Mouse (Mus musculus): ENCODE measurements around the gene Adamts13. TPM values are rescaled to one million over a fixed set of nuclear protein-coding genes. Genes with fewer than 3 reads are reported as not detected.

Gene Adamts13
- total RNA-seq (2021), result 1 to 10 TPM; 1.0 to 1.4 TPM
- long read RNA-seq, result 0 reads

DNA sequence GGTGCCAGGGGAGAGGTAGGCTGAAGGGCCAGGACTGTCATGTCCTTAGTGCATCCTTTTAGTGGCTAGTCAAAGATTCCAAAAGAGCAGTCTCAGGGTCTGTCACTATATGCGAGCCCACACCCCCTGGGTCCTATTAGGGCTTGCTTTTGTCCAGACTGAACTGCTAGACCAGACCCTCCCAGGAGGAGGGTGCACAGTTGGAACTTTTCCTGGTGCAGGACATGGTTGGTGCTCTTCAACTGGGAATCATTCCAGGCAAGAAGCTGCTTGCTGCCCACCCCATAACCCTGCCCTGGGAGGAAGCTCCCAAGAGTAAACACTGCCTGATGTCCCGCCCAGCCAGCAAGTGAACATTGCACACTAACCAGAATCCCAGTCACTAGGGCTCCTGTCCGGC, at the start of gene Adamts13:
Adamts13 (plus strand) TSS at position 301 of the 400 bp plus-strand sequence.
- no peak for DNase-seq (ENCODE audit: low spot score in 2 of 2)

DNA sequence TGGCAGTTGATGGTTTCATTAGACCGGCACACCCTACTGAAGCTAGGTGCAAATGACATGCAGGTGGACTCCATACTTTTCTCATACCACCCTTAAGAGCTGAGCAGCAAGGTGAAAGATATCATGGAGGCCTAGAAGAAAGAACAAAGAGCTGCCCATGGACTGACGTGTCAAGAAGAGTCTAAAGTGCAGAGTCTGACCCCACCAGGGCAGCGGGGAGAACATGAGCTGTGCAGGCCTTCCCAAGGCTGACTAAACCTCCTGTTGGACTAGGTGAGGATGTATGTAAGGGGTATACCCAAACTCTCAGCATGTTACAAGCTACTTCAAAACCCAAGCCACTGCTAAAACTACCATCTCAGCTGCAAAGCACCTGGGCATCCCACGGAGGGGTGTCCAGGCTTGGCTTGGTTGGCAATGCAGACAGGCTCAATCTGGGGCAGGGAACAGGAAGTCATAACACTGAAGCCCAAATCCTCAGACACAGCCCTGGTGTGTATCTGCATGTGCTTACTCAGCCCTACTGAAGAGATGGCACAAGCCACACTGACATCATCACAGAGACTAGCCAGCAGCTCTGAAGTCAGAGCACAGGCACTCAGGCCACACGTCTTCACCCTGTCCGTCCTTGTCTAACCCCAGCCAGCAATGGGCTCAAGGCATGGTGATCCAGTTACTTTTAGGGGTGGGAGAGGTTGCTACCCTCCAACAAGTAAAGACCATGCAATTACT, 45.3 kb upstream of the Adamts13 start:
- DNase-seq (ENCODE audit: low spot score in 2 of 2), result no peak

DNA sequence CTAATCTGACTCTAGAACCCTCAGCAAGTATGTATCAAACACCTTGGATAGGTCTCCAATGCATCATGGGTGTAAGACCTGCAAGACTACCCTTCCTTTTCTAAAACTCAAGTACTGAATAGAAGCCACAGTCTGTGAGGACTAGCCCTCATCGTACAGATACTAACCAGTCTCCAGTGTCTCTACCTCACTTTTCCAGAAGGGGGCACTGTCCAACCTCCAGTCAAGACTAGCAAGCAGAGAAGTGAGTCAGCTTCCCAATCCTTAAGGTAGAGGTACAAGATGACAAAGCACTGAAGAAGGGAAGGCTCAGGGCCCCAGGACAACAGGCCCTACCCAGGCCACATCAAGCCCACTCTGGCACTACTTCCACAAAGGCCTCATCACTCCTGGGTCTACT, 42.8 kb upstream of the Adamts13 start:
- DNase-seq (ENCODE audit: low spot score in 2 of 2), result peak; percentile 35 to 81

DNA sequence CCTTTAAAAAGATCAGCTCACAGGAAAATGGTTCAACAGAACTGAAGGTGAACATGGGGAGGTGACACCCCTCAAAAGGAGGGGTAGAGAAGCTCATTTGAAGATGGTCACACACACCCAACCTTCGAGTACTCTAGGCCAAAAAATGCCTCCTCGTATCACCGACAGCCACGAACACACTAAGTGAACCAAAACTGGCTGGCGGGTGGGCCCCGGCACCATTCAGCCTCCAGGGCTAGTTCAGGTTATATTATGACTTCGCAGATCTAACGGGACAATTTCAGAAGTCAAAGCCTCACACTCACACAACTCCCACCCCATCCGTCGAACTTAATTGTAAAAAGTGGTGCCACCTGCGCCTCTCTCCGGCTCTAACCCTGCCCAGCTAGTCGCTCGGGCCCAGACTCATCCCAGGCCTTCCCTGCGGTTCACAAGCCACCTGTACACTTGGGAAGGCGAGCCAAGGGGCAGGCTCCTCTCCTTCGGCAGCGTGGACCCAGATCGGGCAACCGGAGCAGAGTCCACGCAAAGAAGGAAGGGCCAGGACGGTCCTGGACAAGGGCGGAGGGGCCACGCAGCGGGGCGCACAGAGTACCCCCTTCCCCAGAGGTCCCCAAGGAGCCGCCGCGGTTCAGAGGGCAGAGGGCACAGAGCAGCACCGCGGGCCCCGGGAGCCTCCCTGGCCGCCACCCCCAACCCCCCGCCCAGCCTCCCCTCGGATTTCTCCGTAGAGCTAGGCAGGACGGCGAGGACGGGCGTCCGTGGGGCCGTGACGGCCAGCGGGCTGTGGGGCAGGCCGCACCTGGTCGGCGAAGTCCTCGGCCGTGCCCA, 40.5 kb upstream of the Adamts13 start:
- no peak for DNase-seq (ENCODE audit: low spot score in 2 of 2)

DNA sequence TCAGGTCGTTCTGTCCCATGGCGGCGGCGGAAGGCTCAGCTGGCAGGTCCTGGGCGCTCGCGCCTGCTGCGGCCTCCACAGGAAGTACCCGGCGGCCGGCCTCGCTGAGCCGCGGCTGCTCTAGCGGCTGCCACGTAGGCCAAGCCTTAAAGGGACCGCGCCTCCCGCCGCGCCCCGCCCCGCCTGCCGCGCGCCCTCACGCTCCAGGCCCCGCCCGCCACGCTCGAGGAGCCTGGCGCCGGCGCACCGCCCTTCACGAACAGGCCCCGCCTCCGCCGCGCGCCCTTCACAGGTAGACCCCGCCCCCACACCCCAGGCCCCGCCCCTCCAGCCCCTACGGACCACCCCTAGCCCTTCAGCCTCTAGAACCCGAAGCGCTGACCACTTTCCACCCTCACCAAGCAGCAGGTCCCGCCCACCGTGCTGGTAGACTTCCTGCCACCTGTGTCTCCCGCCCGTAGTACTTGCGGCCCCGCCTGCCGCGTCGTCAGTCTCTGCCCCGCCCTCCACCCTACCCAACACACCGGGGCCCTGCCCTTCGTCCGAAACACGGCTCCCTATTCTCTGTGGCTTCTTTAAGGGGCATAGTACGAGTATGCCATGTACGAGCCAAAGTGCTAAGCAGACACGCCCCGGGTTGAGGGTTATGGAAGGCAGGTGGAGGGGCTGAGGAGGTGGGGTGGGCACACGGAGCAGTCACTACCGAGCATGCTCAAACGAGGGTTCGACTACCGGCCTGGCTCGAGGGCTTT, 39.7 kb upstream of the Adamts13 start, which contains the start of the genes Surf4 and Stkld1:
Surf4 (minus strand) TSS at position 625 of the 752 bp plus-strand sequence.
Stkld1 (plus strand) TSS at position 744 of the 752 bp plus-strand sequence.
- DNase-seq (ENCODE audit: low spot score in 2 of 2), result peak; percentile 87 to 94

DNA sequence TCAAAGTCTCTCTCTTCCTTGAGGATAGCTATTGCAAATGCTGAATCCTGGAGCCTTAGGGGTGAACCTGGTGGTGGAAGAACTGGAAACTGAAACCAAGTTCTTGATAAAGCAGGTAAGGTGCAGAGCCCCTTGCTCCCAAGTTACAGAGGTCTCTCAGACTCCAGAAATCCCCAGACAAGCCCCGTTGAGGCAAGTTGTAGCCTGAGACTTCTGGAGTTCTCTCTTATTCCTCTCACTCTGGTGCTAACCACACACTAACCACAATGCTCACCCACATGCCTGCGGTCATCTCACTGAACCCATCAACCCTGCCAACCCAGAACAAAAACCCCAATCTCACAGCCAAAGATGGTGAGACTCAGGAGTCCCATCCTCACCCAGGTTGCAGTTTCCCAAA, 37.9 kb upstream of the Adamts13 start:
- DNase-seq (ENCODE audit: low spot score in 2 of 2), result no peak

DNA sequence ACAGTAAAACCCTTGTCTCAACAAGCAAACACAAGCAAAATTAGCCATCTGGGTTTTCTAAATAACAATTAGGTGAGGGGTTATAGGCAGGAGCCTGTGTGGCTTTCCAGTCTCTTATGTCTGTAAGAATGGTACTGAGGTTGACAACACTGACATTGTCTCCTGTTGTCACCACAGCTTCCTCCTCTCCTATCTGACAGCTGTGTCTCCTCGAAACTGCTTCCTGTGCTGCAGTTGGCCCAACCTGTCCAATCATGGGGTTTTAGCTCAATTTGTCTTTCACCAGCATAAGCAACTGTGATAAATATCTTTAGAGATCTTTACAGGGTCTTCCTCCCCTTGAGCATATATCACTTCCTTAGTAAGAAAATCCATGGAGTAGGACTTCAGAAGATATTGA, 36.8 kb upstream of the Adamts13 start:
- DNase-seq (ENCODE audit: low spot score in 2 of 2), result no peak

DNA sequence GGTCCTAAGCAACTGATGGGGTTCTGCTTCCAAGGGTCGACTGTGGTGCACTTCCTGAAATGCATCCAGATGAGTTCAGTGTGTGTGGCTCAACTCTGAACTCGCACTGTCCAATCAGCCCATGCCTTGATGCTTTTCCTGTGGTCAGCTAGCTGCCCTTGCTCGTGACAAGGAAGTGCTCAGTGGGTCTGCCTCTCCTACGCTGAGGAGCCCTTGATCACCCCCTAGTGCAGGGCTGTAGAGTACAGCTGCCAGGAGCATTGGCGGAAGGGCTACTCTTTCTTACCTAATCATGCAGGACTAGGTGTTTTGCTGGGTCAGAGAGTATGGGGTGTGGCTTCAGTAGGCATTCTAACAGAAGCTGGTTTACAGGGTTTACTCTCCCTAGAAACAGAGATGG, 31.7 kb upstream of the Adamts13 start:
- no peak for DNase-seq (ENCODE audit: low spot score in 2 of 2)

DNA sequence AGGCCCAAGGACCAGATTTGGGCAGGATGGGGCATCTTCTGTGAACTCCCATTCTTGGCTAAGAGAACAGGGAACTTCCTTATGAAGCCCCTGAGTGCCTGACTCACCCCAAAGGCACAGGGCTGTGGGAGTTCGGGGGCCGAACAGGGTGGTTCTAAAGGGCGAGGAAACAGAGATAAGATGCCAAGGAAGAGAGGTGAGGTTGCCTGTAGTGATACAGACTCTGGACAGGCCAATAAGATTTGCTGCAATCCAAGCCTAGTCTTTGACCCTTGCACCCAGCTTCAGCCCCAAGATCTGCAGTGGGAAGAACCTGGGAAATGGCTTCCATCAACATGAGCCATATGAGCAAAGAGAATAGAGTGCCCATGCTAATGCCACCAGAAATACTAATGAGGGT, 30.0 kb upstream of the Adamts13 start:
- no peak for DNase-seq (ENCODE audit: low spot score in 2 of 2)

DNA sequence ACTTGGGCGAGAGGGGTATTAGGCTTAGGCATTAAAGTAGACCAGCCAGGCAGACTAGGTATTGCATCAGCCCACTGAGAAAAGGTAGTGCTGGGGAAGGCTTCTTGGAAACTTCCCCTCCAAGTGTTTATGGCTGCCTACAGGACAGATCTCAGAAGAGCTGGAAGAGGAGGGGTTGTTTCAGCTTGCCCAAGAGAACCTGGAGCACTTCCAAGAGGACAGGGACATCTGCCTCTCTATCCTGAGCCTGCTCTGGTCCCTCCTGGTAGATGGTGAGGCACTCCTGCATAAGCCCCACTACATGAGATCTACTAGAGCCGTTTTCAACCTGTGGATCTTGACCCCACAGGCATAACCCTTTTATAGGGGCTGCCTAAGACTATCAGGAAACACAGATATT, 22.8 kb upstream of the Adamts13 start:
- no peak for DNase-seq (ENCODE audit: low spot score in 2 of 2)

DNA sequence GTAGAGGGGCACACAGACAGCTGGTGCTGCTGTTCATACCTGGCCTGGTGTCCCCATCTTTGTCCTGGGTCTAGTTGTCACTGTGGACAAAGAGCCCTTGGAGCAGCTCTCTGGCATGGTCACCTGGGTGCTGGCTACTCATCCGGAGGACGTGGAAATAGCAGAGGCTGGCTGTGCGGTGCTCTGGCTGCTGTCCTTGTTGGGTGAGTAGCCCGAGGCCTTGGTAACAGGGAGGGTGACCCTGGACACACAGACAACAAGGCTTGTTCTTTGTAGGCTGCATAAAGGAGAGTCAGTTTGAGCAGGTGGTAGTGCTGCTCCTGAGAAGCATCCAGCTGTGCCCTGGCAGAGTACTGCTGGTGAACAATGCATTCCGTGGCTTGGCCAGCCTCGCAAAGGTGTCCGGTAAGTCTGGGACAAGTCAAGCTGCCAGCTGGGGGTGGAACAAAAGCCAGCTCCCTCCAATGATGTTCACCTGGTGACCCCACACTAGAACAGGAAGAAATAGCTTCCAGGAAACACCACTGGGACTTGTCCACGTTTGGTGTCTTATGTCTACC, 21.8 kb upstream of the Adamts13 start:
- no peak for DNase-seq (ENCODE audit: low spot score in 2 of 2)

DNA sequence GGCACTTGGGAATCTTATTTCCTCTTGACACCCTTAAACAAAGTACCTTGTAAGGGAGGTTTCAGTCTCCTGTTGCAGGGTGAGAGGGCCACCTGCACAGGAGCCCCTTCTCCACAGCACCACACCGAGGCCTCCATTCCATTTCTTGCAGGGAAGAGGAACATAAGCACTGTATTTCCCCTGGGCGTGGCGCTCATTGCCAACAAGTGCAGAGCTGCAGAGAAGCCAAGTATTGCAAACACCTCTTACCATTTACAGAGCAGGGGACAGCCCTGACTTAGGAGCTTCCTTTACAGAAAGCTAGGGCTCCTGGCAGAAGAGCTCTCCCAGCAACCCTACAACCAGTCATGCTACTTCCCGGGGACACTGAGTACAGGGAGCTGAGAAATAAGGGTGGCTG, 21.0 kb upstream of the Adamts13 start:
- no peak for DNase-seq (ENCODE audit: low spot score in 2 of 2)

DNA sequence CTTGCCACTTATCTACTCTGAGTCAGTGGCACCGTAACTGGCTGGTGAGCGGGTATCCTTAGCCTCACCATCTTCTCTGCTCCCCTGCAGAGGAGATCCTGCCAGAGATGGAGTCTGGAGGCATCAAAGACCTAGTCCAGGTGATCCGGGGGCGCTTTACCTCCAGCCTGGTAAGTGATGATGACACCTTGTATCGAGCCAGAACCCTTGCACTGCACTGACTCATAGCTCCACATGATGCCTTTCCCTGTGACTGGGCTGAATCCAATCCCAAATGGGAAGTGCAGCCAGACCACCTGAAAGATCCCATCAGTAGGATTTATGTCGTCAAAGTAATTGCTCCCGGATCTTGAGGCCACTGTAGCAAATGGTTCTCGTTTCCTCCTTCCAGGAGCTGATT, 20.4 kb upstream of the Adamts13 start:
- DNase-seq (ENCODE audit: low spot score in 2 of 2), result no peak

DNA sequence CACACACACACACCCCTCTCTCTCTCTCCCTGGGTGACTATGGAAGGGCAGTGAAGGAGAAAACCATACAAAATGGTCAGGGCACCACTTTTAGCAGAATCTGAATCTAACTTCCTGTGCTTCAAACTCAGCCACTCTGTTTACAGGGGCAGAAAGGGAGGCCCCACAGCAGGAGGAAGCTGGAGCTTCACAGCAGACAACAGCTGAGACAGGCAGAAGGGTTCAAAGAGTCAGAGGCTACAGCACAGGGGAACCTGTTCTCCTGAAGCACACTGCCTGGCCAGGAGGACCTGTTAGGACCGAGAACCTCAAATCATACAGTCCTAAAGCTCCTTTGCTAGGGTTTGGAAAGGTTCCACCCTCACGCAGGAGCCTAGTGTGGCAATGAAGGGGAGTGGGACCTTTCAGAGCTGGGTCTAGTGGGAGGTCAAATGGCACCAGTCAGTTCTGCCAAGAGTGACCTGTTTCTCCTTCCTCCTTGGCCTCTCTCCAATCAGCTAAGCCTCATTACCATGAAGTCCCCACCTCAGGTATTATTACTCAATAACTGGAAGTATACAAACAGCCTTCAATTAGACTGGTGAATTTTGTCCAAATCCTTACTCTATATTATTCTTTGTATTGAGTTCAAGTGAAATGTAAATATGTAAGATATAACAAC, 18.4 kb upstream of the Adamts13 start:
- DNase-seq (ENCODE audit: low spot score in 2 of 2), result no peak

DNA sequence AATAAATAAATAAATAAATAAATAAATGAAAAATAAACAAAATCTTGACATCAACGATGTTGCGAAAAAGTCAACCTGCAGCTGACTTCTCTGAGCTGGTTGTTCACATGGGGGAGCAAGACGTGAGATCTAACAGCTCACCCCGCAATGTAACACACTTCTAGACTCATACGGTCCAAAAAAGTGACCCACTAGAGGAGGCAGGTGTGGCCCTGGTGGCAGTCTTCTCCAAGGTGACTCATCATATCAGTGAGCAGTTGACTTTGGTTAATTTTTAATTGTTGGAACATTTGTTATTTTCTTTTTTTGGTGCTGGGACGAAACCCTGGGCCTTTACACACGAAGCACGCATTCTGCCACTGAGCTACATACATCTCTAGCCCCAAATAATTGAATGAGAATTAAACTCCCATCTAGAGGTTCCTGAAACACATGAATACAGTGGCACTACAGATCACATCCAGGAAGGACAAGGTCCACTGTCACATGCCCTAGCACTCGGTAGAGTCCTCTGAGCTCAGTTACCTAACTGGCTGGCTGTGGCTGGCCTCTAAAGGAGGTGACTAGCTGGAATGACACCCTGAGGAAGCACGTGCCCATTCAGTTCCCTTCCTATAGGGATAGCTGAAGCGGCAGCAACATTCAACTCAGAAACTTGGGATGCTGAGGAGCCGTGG, 16.3 kb upstream of the Adamts13 start:
- no peak for DNase-seq (ENCODE audit: low spot score in 2 of 2)

DNA sequence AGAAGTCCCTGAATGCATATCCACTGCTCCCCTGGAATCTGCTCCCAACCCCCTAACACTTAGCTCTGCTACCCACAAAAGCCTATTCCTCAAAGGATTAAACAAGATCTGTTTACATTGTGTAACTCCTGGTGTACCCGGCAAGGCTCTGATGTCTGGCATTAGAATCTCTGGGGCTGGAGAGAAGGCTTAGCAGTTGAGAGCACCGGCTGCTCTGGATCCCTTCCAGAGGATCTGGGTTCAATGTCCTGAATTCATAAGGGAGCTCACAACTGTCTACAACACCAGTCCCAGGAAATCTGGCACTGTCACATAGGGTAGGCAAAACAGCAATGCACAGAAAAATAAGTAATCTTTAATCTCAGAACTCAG, 15.7 kb upstream of the Adamts13 start:
- DNase-seq (ENCODE audit: low spot score in 2 of 2), result no peak

DNA sequence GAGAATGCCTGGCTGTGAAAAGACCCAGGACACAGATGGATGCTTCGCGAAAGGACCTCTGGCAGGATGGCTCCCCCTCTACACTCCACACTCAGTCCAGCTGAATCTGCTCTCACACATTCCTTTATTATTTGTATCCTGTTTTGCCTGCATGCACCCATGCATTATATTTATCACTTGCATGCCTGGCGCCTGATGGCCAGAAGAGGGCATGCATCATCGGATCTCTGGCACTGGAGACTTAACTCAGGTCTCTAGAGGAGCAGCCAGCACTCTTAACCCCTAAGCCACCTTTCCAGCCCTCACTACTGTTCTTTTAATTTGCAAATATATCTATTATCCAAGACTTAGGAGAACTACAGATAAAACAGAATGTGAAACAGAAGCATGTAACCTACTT, 12.5 kb upstream of the Adamts13 start:
- DNase-seq (ENCODE audit: low spot score in 2 of 2), result no peak

DNA sequence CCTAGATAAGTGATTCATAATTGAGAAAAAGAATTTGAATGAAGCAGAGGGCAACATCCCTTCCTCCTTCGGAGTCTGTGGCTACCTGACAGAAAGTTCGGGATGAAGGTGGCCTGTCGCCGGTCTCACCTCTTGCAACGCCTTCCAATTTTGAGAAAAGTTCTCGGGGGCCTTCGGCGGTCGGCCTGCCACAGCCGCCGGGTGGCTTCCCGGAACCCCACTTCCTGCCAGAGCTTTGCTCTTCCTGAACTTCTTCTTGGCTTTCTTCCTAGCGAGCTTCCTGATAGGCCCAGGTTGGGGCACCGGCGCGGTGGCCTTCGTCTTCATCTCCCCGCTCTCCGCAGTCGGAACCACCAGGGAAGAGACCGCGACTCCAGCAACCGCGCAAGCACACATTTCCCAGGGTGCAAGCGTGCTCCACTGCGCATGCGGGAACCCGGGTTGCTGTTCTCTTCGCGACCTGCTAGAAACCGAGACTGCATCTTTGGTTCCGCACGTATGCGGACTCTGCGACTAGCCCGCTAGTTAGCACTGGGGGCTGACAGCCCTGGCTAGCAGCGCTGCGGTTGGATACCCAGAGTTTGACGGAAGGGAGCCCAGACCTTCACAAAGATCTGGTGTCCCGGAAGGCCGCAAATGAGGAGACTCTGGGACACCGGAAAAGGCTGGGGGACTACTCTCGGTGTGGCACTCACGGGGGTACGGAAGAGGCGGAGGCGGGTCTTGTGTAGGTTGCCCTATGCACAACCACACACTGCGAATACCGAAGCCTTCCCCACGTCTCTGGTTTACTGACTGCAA, 9.1 kb upstream of the Adamts13 start, which contains the start of gene Rexo4:
Rexo4 (minus strand) TSS at position 464 of the 801 bp plus-strand sequence.
- DNase-seq (ENCODE audit: low spot score in 2 of 2), result peak; percentile 95 to 96

DNA sequence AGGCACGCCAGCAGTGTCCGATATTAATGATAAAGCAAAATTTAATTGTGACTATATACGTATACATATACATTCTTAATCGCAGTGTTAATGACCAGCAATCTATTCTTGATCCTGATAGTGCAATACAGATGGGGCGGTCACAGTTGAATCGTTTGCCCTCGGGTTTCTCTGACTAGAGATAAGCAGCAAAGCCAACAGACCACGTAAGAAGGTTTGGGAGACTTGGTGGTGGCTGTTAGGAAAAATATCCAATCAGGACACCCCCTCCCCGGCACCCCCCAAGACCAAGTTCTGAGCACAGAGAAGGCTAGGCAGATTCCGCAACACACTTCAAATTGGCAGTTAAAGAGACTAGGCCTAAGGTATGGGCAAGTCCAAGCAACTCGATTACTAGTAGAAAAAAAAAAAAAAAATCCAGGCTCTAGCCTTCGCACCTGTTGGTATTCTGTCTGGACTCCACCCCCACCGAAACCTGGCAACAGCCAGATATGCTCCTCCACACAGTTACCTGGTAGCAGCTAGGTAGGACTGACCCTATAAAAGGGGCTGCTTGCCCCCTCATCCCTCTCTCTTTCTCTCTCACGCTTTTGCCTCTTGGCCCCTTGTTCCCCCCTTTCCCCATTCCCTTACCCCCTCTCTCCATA, 8.4 kb upstream of the Adamts13 start:
- no peak for DNase-seq (ENCODE audit: low spot score in 2 of 2)
